Mouse (Mus musculus) heart, adult 2 months (tissue): Measurements from ENCODE around the gene Epha5.

ENCODE experiments used
- CTCF ChIP-seq: fragments of 200-600 bp; IDR thresholded peaks from 2 replicates; pipeline ENCODE4 v1.8.1; 2022; ENCODE audit warnings: antibody characterized with exemption, mild to moderate bottlenecking, moderate library complexity
- EP300 ChIP-seq: fragments of 200-500 bp; IDR thresholded peaks from 2 replicates; pipeline ENCODE4 v1.6.1; 2011; ENCODE audit warnings: low read depth, low read length, control low read depth; ENCODE audit not compliant: insufficient read depth
- POLR2A ChIP-seq: fragments of 200-500 bp; IDR thresholded peaks from 2 replicates; pipeline ENCODE4 v1.6.1; 2011; ENCODE audit warnings: mild to moderate bottlenecking, low read depth, low read length, control low read depth; ENCODE audit not compliant: insufficient read depth

DNA sequence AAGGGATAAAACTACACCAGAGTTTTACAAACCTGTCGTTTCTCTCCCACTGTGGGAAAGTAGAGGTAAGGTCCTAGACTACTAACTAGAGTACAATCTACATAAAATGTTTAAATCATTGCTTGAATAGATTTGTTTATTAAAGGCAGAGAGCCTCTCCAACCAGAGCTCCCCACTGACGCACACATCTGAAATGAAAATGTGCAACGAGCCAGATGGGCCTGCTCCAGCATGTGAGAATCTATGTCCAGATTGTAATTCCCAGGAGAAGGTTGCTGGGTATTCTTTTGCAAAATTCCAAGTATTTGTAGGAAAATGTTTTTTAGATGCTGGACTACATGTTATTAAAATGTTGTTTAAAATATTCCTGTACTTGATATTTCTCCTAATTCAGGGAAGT lies 57.8 kb downstream of the Epha5 start:
- TF ChIP-seq CTCF = no peak
- TF ChIP-seq POLR2A = no peak
- TF ChIP-seq EP300 = no peak
